Mouse (Mus musculus) brain, adult 2 months (tissue): ENCODE measurements at regions not wholly inside any gene's neighbourhood (a gene's known extent, or its start where the extent isn't known, plus 50 kb on each side); places are given as distances from the start of the nearest gene placed in this dataset.
A peak's percentile ranks its signal among the peaks of the same experiment; 100 is the strongest.
"Not testable (repeated sequence)": the region's sequence is repeated elsewhere in the genome, so short reads cannot be mapped to it uniquely, and the experiment has no call there.

ENCODE experiments used
- DNase-seq: peaks from one replicate; pipeline ENCODE4 v3.0.0; 2011; ENCODE audit warnings: low read depth, low spot score

GRCm38 (mm10) chrX:77307374-77307773 is 203.4 kb upstream of the Tbl1x start:
- DNase-seq, result no peak

- peak; percentile 77 for DNase-seq
Measured at GRCm38 (mm10) chrX:77314384-77314783, 196.4 kb upstream of the Tbl1x start.

GRCm38 (mm10) chrX:77323644-77324043 is 187.2 kb upstream of the Tbl1x start:
- peak; percentile 72 for DNase-seq

GRCm38 (mm10) chrX:77353181-77353580 is 157.6 kb upstream of the Tbl1x start:
- DNase-seq, result no peak

GRCm38 (mm10) chrX:77360551-77360950 is 150.3 kb upstream of the Tbl1x start:
- DNase-seq, result peak; percentile 13

GRCm38 (mm10) chrX:77361106-77361505 is 149.7 kb upstream of the Tbl1x start:
- DNase-seq, result peak; percentile 51

- no peak for DNase-seq
Measured at GRCm38 (mm10) chrX:77363657-77364056, 147.2 kb upstream of the Tbl1x start.

GRCm38 (mm10) chrX:77367351-77367750 is 143.5 kb upstream of the Tbl1x start:
- no peak for DNase-seq

- no peak for DNase-seq
Measured at GRCm38 (mm10) chrX:77387271-77387670, 123.5 kb upstream of the Tbl1x start.

- DNase-seq, result peak; percentile 31
Measured at GRCm38 (mm10) chrX:77391760-77392446, 118.9 kb upstream of the Tbl1x start.

- no peak for DNase-seq
Measured at GRCm38 (mm10) chrX:77406896-77407295, 103.9 kb upstream of the Tbl1x start.

GRCm38 (mm10) chrX:77407925-77408324 is 102.9 kb upstream of the Tbl1x start:
- peak; percentile 53 for DNase-seq

GRCm38 (mm10) chrX:77409370-77409769 is 101.4 kb upstream of the Tbl1x start:
- peak; percentile 86 for DNase-seq

- DNase-seq, result peak; percentile 24
Measured at GRCm38 (mm10) chrX:77410812-77411211, 100.0 kb upstream of the Tbl1x start.

- DNase-seq, result peak; percentile 48
Measured at GRCm38 (mm10) chrX:77414156-77414555, 96.7 kb upstream of the Tbl1x start.

GRCm38 (mm10) chrX:77417766-77418165 is 93.0 kb upstream of the Tbl1x start:
- peak; percentile 23 for DNase-seq

GRCm38 (mm10) chrX:77422206-77422605 is 88.6 kb upstream of the Tbl1x start:
- DNase-seq, result no peak

GRCm38 (mm10) chrX:77424792-77425727 is 85.8 kb upstream of the Tbl1x start:
- no peak for DNase-seq

GRCm38 (mm10) chrX:77425728-77426102 is 85.1 kb upstream of the Tbl1x start:
- not testable (repeated sequence) for DNase-seq

- peak; percentile 67 for DNase-seq
Measured at GRCm38 (mm10) chrX:77426836-77427235, 84.0 kb upstream of the Tbl1x start.

- DNase-seq, result peak; percentile 69
Measured at GRCm38 (mm10) chrX:77432001-77432565, 78.7 kb upstream of the Tbl1x start.
